In the genomic region with DNA sequence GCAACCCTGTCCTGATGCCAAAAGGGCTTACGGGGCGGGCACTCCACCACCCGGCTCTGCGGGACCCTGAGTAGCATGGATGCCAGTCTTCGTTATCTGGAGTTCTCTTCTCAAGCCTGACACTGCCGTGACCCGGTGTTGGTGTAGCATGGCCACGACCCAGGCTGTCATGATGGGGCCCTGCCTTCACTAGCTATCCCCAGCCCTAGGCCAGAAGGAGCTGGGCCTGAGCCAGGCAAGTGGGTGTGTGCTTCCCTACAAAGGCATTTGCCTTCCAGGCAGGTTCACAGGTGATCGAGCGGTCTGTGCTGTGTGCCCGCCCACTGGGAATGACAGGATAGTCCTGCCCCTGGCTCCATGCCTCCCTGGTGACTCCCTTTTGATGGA, we compare ENCODE assay signal across 8 mouse cellular contexts. TPM values are rescaled to one million over a fixed set of nuclear protein-coding genes. Genes with fewer than 3 reads are reported as not detected.
DNase-seq lines count a peak whose midpoint lies in the region; ATAC-seq and TF ChIP-seq lines count a peak whose summit lies in the region.

No protein-coding gene starts in this region.

- peak overlapping the region; percentile 84 for H3K4me3 ChIP-seq in thymus, adult 2 months (ENCODE audit: control insufficient read depth, insufficient read depth, low read length)
- peak overlapping the region; percentile 91 for H3K4me3 ChIP-seq in heart, adult 2 months
- H3K4me3 ChIP-seq in lung, embryonic 14.5 days (ENCODE audit: low read depth, low read length) = peak overlapping the region; percentile 87

- peaks cover 47% of the 10 kb centered on the region for H3K4me1 ChIP-seq in thymus, adult 2 months (replicated peaks; ENCODE audit: control insufficient read depth, insufficient read depth, low read length)
- H3K4me1 ChIP-seq in heart, adult 2 months (ENCODE audit: control insufficient read depth, insufficient read depth, low read length) = peaks cover 5% of the 10 kb centered on the region
- H3K4me1 ChIP-seq in lung, embryonic 14.5 days (ENCODE audit: insufficient read depth) = peaks cover 34% of the 10 kb centered on the region

- intact Hi-C loops in heart, adult 2 months (cut with DNase I) = loop anchor here (5.0 kb wide), 1 partner anchor 36 kb away; the partner anchor contains the start of gene Dnlz

- TF ChIP-seq EP300 in heart, adult 2 months (IDR thresholded peaks at IDR 0.05; ENCODE audit: insufficient read depth, low read depth, low read length) = no peak

- no peaks in the 10 kb centered on the region for H3K79me2 ChIP-seq in heart, adult 2 months (replicated peaks; ENCODE audit: control insufficient read depth, insufficient read depth, low read length)

- H3K9ac ChIP-seq in heart, adult 2 months (ENCODE audit: low read depth, low read length) = peak overlapping the region; percentile 85
- H3K9ac ChIP-seq in lung, embryonic 14.5 days = peak overlapping the region; percentile 92

- no peak for TF ChIP-seq POLR2A in thymus, adult 2 months (IDR thresholded peaks at IDR 0.05; ENCODE audit: control insufficient read depth, extremely low read depth, insufficient read depth, low read length, poor library complexity)
- TF ChIP-seq POLR2A in heart, adult 2 months (IDR thresholded peaks at IDR 0.05; ENCODE audit: insufficient read depth, low read depth, low read length) = no peak

- WGBS in thymus, adult 2 months = 11% methylated on average over 11 of the region's 11 CpGs
- WGBS in heart, adult 2 months = under 1% methylated on average over 11 of the region's 11 CpGs
- WGBS in lung, embryonic 14.5 days = 0% methylated on average over 11 of the region's 11 CpGs

- ATAC-seq in lung, embryonic 14.5 days (ENCODE audit: insufficient read depth) = peak; percentile 13

- TF ChIP-seq CTCF in thymus, adult 2 months (IDR thresholded peaks at IDR 0.05; ENCODE audit: borderline replicate concordance, control insufficient read depth, extremely low read depth, insufficient read depth, low read length, poor library complexity) = no peak
- TF ChIP-seq CTCF in heart, adult 2 months (IDR thresholded peaks at IDR 0.05) = no peak
- no peak for TF ChIP-seq CTCF in lung, embryonic 14.5 days (IDR thresholded peaks at IDR 0.05; ENCODE audit: low read depth)

- H3K4me2 ChIP-seq in lung, embryonic 14.5 days = peak overlapping the region; percentile 92

- no peaks in the 10 kb centered on the region for H3K9me3 ChIP-seq in lung, embryonic 14.5 days (ENCODE audit: low read depth, low read length)

- DNase-seq in thymus, adult 2 months = peak; percentile 51
- DNase-seq in thymus, postnatal 25 days = no peak
- DNase-seq in cerebellum, postnatal 10 days = peak; percentile 88 to 89
- peak; percentile 63 to 69 for DNase-seq in heart, adult 2 months
- DNase-seq in kidney, adult 8-10 months = peak; percentile 43 to 61
- peak; percentile 70 for DNase-seq in lung, embryonic 14.5 days
- DNase-seq in ovary, adult 18-20 months (ENCODE audit: low spot score) = peak; percentile 54
- DNase-seq in urinary bladder, postnatal 4 days (ENCODE audit: low spot score in 2 of 2) = no peak

- H3K27me3 ChIP-seq in thymus, adult 2 months (ENCODE audit: control insufficient read depth, insufficient read depth, low read length) = no peaks in the 10 kb centered on the region
- no peaks in the 10 kb centered on the region for H3K27me3 ChIP-seq in heart, adult 2 months (ENCODE audit: control insufficient read depth, insufficient read depth, low read length)
- H3K27me3 ChIP-seq in lung, embryonic 14.5 days (ENCODE audit: insufficient read depth, low read length) = no peaks in the 10 kb centered on the region

- H3K36me3 ChIP-seq in thymus, adult 2 months (ENCODE audit: control insufficient read depth, insufficient read depth, low read length) = no peaks in the 10 kb centered on the region
- no peaks in the 10 kb centered on the region for H3K36me3 ChIP-seq in heart, adult 2 months (ENCODE audit: control insufficient read depth, insufficient read depth, low read length)
- peaks cover 17% of the 10 kb centered on the region; the same call in 1 of the 2 replicates for H3K36me3 ChIP-seq in lung, embryonic 14.5 days (ENCODE audit: insufficient read depth)

- H3K27ac ChIP-seq in thymus, adult 2 months (ENCODE audit: control insufficient read depth, insufficient read depth, low read length) = no peak overlapping the region
- peak overlapping the region; percentile 94 for H3K27ac ChIP-seq in heart, adult 2 months
- H3K27ac ChIP-seq in lung, embryonic 14.5 days (ENCODE audit: low read depth) = peak overlapping the region; percentile 99

RNA-seq across cellular contexts. Expression of gene Gpsm1, which starts 0.6 kb away (rescaled TPM):
- 39.7 and 57.7 TPM in 2 replicates for polyA plus RNA-seq in thymus, adult 2 months (2012; rRNA removed)
- total RNA-seq in heart, adult 2 months (2021) = 100 to 1,000 TPM; 169 to 249 TPM
- 301 and 369 TPM in 2 replicates for polyA plus RNA-seq in heart, adult 2 months (2012; rRNA removed)
- 37.9 and 40.5 TPM in 2 replicates for polyA plus RNA-seq in lung, embryonic 14.5 days (2014; fragmentation: Nextera tagmentation; extraction: Ambion mirVana)

RNA-seq across cellular contexts. Expression of gene Ccdc187, which starts 21.6 kb away (rescaled TPM):
- 0.19 and 0.23 TPM in 2 replicates for polyA plus RNA-seq in thymus, adult 2 months (2012; rRNA removed)
- total RNA-seq in heart, adult 2 months (2021) = under 1 TPM; 0.09 to 0.13 TPM
- polyA plus RNA-seq in heart, adult 2 months (2012; rRNA removed) = 0.09 and 0.37 TPM in 2 replicates
- 0.28 and 0.36 TPM in 2 replicates for polyA plus RNA-seq in lung, embryonic 14.5 days (2014; fragmentation: Nextera tagmentation; extraction: Ambion mirVana)

RNA-seq across cellular contexts. Expression of gene Dnlz, which starts 36.0 kb away (rescaled TPM):
- 31.5 and 32.0 TPM in 2 replicates for polyA plus RNA-seq in thymus, adult 2 months (2012; rRNA removed)
- 10 to 100 TPM; 23.2 to 25.9 TPM for total RNA-seq in heart, adult 2 months (2021)
- polyA plus RNA-seq in heart, adult 2 months (2012; rRNA removed) = 22.6 and 22.7 TPM in 2 replicates
- 29.1 and 32.1 TPM in 2 replicates for polyA plus RNA-seq in lung, embryonic 14.5 days (2014; fragmentation: Nextera tagmentation; extraction: Ambion mirVana)

RNA-seq across cellular contexts. Expression of gene Card9, which starts 44.8 kb away (rescaled TPM):
- 39.1 and 51.0 TPM in 2 replicates for polyA plus RNA-seq in thymus, adult 2 months (2012; rRNA removed)
- total RNA-seq in heart, adult 2 months (2021) = 1 to 10 TPM; 1.0 to 1.2 TPM
- 2.3 and 4.1 TPM in 2 replicates for polyA plus RNA-seq in heart, adult 2 months (2012; rRNA removed)
- 2.4 and 2.8 TPM in 2 replicates for polyA plus RNA-seq in lung, embryonic 14.5 days (2014; fragmentation: Nextera tagmentation; extraction: Ambion mirVana)

Comparison
In these comparisons a context has a peak if more than half of its experiments do, and no peak if none do; other contexts are left out.
1. DNase-seq: peak in thymus, adult 2 months (single experiment), cerebellum, postnatal 10 days (2 of 2), heart, adult 2 months (2 of 2), kidney, adult 8-10 months (2 of 2), lung, embryonic 14.5 days (single experiment) and ovary, adult 18-20 months (single experiment); none in thymus, postnatal 25 days (single experiment) and urinary bladder, postnatal 4 days (0 of 2).
2. Peak in every context shown above with its lines, with median percentiles within 50 percentile points of each other: H3K4me3 ChIP-seq.